Mouse (Mus musculus): ENCODE data around the gene Htr3b. TPM values are rescaled to one million over a fixed set of nuclear protein-coding genes. Genes with fewer than 3 reads are reported as not detected.

Gene Htr3b
- total and polyA plus RNA-seq, 2 experiments from 2014 or later = 0.10 TPM; not detected in 1

- H3K9ac ChIP-seq = no peak overlapping the region
- H3K9me3 ChIP-seq (ENCODE audit: low read length) = no peaks in the 10 kb centered on the region
- DNase-seq = peak; percentile 55
- H3K36me3 ChIP-seq (ENCODE audit: insufficient read depth) = no peaks in the 10 kb centered on the region
- ATAC-seq = peak; percentile 80
- peak overlapping the region; percentile 29; the same call in 1 of the 2 replicates for H3K27ac ChIP-seq (ENCODE audit: low read depth, low read length)
- peaks cover 7% of the 10 kb centered on the region; the same call in 1 of the 2 replicates for H3K27me3 ChIP-seq (ENCODE audit: insufficient read depth, low read length)
- no peak overlapping the region for H3K4me3 ChIP-seq (ENCODE audit: low read depth, low read length)
- H3K4me2 ChIP-seq (ENCODE audit: low read depth) = peak overlapping the region; percentile 45
- TF ChIP-seq CTCF (IDR thresholded peaks at IDR 0.05; ENCODE audit: low read depth) = no peak
- H3K4me1 ChIP-seq (ENCODE audit: insufficient read depth) = no peaks in the 10 kb centered on the region
- WGBS = 3% methylated on average over 18 of the region's 18 CpGs
These were observed 68.8 kb downstream of the Htr3b start for GRCm38 (mm10) chr9:48895819-48896536.

- 49% methylated on average over 6 of the region's 6 CpGs for WGBS
These were observed 70.0 kb downstream of the Htr3b start for GRCm38 (mm10) chr9:48894755-48895154.

GRCm38 (mm10) chr9:48893986-48894385 is 70.8 kb downstream of the Htr3b start:
- Histone ChIP-seq H3K9ac (no peak overlapping the region), H3K36me3 (ENCODE audit: insufficient read depth) (no peaks in the 10 kb centered on the region), H3K27ac (ENCODE audit: low read depth, low read length) (no peak overlapping the region), H3K4me3 (ENCODE audit: low read depth, low read length) (no peak overlapping the region), H3K4me1 (ENCODE audit: insufficient read depth) (no peaks in the 10 kb centered on the region), H3K9me3 (ENCODE audit: low read length) (no peaks in the 10 kb centered on the region), H3K27me3 (ENCODE audit: insufficient read depth, low read length) (peaks cover 7% of the 10 kb centered on the region; the same call in 1 of the 2 replicates), H3K4me2 (ENCODE audit: low read depth) (no peak overlapping the region)
- peak; percentile 93 for TF ChIP-seq CTCF (IDR thresholded peaks at IDR 0.05; ENCODE audit: low read depth)
- 31% methylated on average over 3 of the region's 3 CpGs for WGBS
- ATAC-seq (0 out of 2 replicates have a peak, but pooled peaks have one; percentile 47), DNase-seq (peak; percentile 93)

More at GRCm38 (mm10) chr9:48894755-48895154, 70.0 kb downstream of the Htr3b start:
- DNase-seq (no peak), ATAC-seq (no peak)
- H3K4me2 ChIP-seq (ENCODE audit: low read depth) = no peak overlapping the region
- no peaks in the 10 kb centered on the region for H3K36me3 ChIP-seq (ENCODE audit: insufficient read depth)
- H3K9ac ChIP-seq = no peak overlapping the region
- no peak overlapping the region for H3K4me3 ChIP-seq (ENCODE audit: low read depth, low read length)
- no peaks in the 10 kb centered on the region for H3K9me3 ChIP-seq (ENCODE audit: low read length)
- peaks cover 7% of the 10 kb centered on the region; the same call in 1 of the 2 replicates for H3K27me3 ChIP-seq (ENCODE audit: insufficient read depth, low read length)
- H3K27ac ChIP-seq (ENCODE audit: low read depth, low read length) = no peak overlapping the region
- TF ChIP-seq CTCF (IDR thresholded peaks at IDR 0.05; ENCODE audit: low read depth) = no peak
- no peaks in the 10 kb centered on the region for H3K4me1 ChIP-seq (ENCODE audit: insufficient read depth)

- no peak overlapping the region for H3K4me3 ChIP-seq (ENCODE audit: low read depth, low read length)
- no peak overlapping the region for H3K4me2 ChIP-seq (ENCODE audit: low read depth)
- no peak overlapping the region for H3K27ac ChIP-seq (ENCODE audit: low read depth, low read length)
- no peak for ATAC-seq
- no peak for TF ChIP-seq CTCF (IDR thresholded peaks at IDR 0.05; ENCODE audit: low read depth)
- no peaks in the 10 kb centered on the region for H3K9me3 ChIP-seq (ENCODE audit: low read length)
- no peak for DNase-seq
- 73% methylated on average over 7 of the region's 7 CpGs for WGBS
- H3K36me3 ChIP-seq (ENCODE audit: insufficient read depth) = no peaks in the 10 kb centered on the region
- no peaks in the 10 kb centered on the region for H3K27me3 ChIP-seq (ENCODE audit: insufficient read depth, low read length)
- no peaks in the 10 kb centered on the region for H3K4me1 ChIP-seq (ENCODE audit: insufficient read depth)
- no peak overlapping the region for H3K9ac ChIP-seq
These were observed 75.7 kb downstream of the Htr3b start for GRCm38 (mm10) chr9:48889093-48889492.

Other genes with a start within 250 kb of the Htr3b start
- 8.2 and 12.6 TPM in 2 replicates for gene Zbtb16, start 128.8 kb downstream of the Htr3b start, total RNA-seq (2014; rRNA removed)
- gene Zbtb16, start 128.8 kb downstream of the Htr3b start, polyA plus RNA-seq (2015; fragmentation: Nextera tagmentation; extraction: Ambion mirVana) = 4.7 and 6.8 TPM in 2 replicates
- 9.4 and 10.4 TPM in 2 replicates for gene Htr3a, start 53.9 kb downstream of the Htr3b start, total RNA-seq (2014; rRNA removed)
- 6.2 and 6.8 TPM in 2 replicates for gene Htr3a, start 53.9 kb downstream of the Htr3b start, polyA plus RNA-seq (2015; fragmentation: Nextera tagmentation; extraction: Ambion mirVana)
- 18.0 and 20.2 TPM in 2 replicates for gene Usp28, start 20.4 kb upstream of the Htr3b start, total RNA-seq (2014; rRNA removed)
- gene Usp28, start 20.4 kb upstream of the Htr3b start, polyA plus RNA-seq (2015; fragmentation: Nextera tagmentation; extraction: Ambion mirVana) = 8.3 and 12.7 TPM in 2 replicates
- 15.2 and 18.6 TPM in 2 replicates for gene Zw10, start 90.6 kb upstream of the Htr3b start, total RNA-seq (2014; rRNA removed)
- 12.3 and 16.1 TPM in 2 replicates for gene Zw10, start 90.6 kb upstream of the Htr3b start, polyA plus RNA-seq (2015; fragmentation: Nextera tagmentation; extraction: Ambion mirVana)
- 0.14 and 1.0 TPM in 2 replicates for gene Tmprss5, start 116.3 kb upstream of the Htr3b start, total RNA-seq (2014; rRNA removed)
- gene Tmprss5, start 116.3 kb upstream of the Htr3b start, polyA plus RNA-seq (2015; fragmentation: Nextera tagmentation; extraction: Ambion mirVana) = 0.88 and 1.4 TPM in 2 replicates